Comparison of ENCODE assay signal across 1 mouse cellular context in genomic region chr4:41741158-41741560, GRCm38 (mm10).
TF ChIP-seq lines count a peak whose summit lies in the region.

No protein-coding gene starts in this region.

TF ChIP-seq in MEL, 35 proteins besides CTCF, POLR2A, EP300 and RAD21 (continued from another document):
- TF ChIP-seq RCOR1 (IDR thresholded peaks at IDR 0.05; ENCODE audit: low read depth, low read length): no peak
- TF ChIP-seq ZMIZ1 (IDR thresholded peaks at IDR 0.05; ENCODE audit: low read depth, low read length): peak; percentile 71; the same call in 1 of the 2 replicates
- peak; percentile 48; the same call in 1 of the 2 replicates for TF ChIP-seq MAZ (IDR thresholded peaks at IDR 0.05; ENCODE audit: low read depth, low read length)
- TF ChIP-seq CHD1 (IDR thresholded peaks at IDR 0.05; ENCODE audit: low read depth, low read length): peak; percentile 99
- no peak for TF ChIP-seq ZNF384 (IDR thresholded peaks at IDR 0.05; ENCODE audit: low read depth, low read length)
- no peak for TF ChIP-seq E2F4 (IDR thresholded peaks at IDR 0.05; ENCODE audit: borderline replicate concordance, low read depth, low read length)
- peak; percentile 84 for TF ChIP-seq TBP (IDR thresholded peaks at IDR 0.05; ENCODE audit: low read depth, low read length)
- no peak for TF ChIP-seq ZC3H11A (IDR thresholded peaks at IDR 0.05; ENCODE audit: low read depth, low read length)
- TF ChIP-seq UBTF (IDR thresholded peaks at IDR 0.05; ENCODE audit: borderline replicate concordance, insufficient read depth, low read depth, low read length): no peak
- TF ChIP-seq MEF2A (IDR thresholded peaks at IDR 0.05; ENCODE audit: extremely low read depth, insufficient replicate concordance, low read depth, low read length, poor library complexity, severe bottlenecking): no peak
- no peak for TF ChIP-seq MAX (IDR thresholded peaks at IDR 0.05; ENCODE audit: low read length)
- no peak for TF ChIP-seq SMC3 (IDR thresholded peaks at IDR 0.05; ENCODE audit: low read depth, low read length)
- TF ChIP-seq GABPA (IDR thresholded peaks at IDR 0.05; ENCODE audit: low read depth, low read length): no peak
- TF ChIP-seq USF2 (IDR thresholded peaks at IDR 0.05; ENCODE audit: borderline replicate concordance in 1 of 2, insufficient read depth in 1 of 2, low read depth in 1 of 2, low read length in 2 of 2): no peak
- TF ChIP-seq POLR2AphosphoS2 (IDR thresholded peaks at IDR 0.05; ENCODE audit: low read length): peak; percentile 91
- TF ChIP-seq JUND (IDR thresholded peaks at IDR 0.05; ENCODE audit: low read depth, low read length): no peak
- no peak for TF ChIP-seq ZKSCAN1 (IDR thresholded peaks at IDR 0.05; ENCODE audit: low read depth, low read length)
- TF ChIP-seq SIN3A (IDR thresholded peaks at IDR 0.05; ENCODE audit: low read length): peak; percentile 73
- no peak for TF ChIP-seq CHD2 (IDR thresholded peaks at IDR 0.05; ENCODE audit: low read length)
- peak; percentile 97 for TF ChIP-seq NELFE (IDR thresholded peaks at IDR 0.05; ENCODE audit: low read depth, low read length)
- TF ChIP-seq MXI1 (IDR thresholded peaks at IDR 0.05; ENCODE audit: low read depth, low read length): peak; percentile 41; the same call in 1 of the 2 replicates
- TF ChIP-seq ELF1 (IDR thresholded peaks at IDR 0.05; ENCODE audit: low read depth, low read length): no peak; the same call in 1 of the 2 replicates
- no peak for TF ChIP-seq GATA1 (IDR thresholded peaks at IDR 0.05; ENCODE audit: low read depth, low read length)
- TF ChIP-seq MYB (IDR thresholded peaks at IDR 0.05; ENCODE audit: low read depth, low read length): no peak
- TF ChIP-seq MAFK (IDR thresholded peaks at IDR 0.05; ENCODE audit: borderline replicate concordance, low read depth, low read length): no peak
- TF ChIP-seq BHLHE40 (IDR thresholded peaks at IDR 0.05; ENCODE audit: borderline replicate concordance, low read depth, low read length): no peak
- no peak for TF ChIP-seq ETS1 (IDR thresholded peaks at IDR 0.05; ENCODE audit: low read depth, low read length)
- no peak; the same call in 1 of the 2 replicates for TF ChIP-seq MYC (IDR thresholded peaks at IDR 0.05; ENCODE audit: low read depth, low read length)
- peak; percentile 70 for TF ChIP-seq TCF12 (IDR thresholded peaks at IDR 0.05; ENCODE audit: low read depth, low read length)
- no peak; the same call in 1 of the 2 replicates for TF ChIP-seq KAT2A (conservative IDR thresholded peaks at IDR 0.05; ENCODE audit: low read depth, low read length)
- no peak for TF ChIP-seq TAL1 (IDR thresholded peaks at IDR 0.05; ENCODE audit: low read length)
- peak; percentile 82 for TF ChIP-seq HCFC1 (IDR thresholded peaks at IDR 0.05; ENCODE audit: low read depth, low read length)
